Mouse (Mus musculus) neutrophil, adult 5-6 weeks (primary cell): ENCODE results near the gene Gm20738. TPM values are rescaled to one million over a fixed set of nuclear protein-coding genes. Genes with fewer than 3 reads are reported as not detected.
"Not testable (repeated sequence)": the region's sequence is repeated elsewhere in the genome, so short reads cannot be mapped to it uniquely, and the experiment has no call there.

Source experiments
- ATAC-seq: fragments of 151-379, 151-347 bp; 2 replicates; pipeline ENCODE4 v1.8.0; 2017; ENCODE audit warnings: mild to moderate bottlenecking, moderate TSS enrichment; ENCODE audit not compliant: insufficient number of reproducible peaks, poor library complexity, low FRiP score, severe bottlenecking; ENCODE audit errors: extremely low read depth
- total RNA-seq: library from RNA; stranded (forward); fragments of 200-1000 nt; gene quantifications from 2 replicates; pipeline ENCODE4 v1.2.3, GENCODE M21; 2017

The Gm20738 gene
- not detected in 2 replicates for total RNA-seq

DNA sequence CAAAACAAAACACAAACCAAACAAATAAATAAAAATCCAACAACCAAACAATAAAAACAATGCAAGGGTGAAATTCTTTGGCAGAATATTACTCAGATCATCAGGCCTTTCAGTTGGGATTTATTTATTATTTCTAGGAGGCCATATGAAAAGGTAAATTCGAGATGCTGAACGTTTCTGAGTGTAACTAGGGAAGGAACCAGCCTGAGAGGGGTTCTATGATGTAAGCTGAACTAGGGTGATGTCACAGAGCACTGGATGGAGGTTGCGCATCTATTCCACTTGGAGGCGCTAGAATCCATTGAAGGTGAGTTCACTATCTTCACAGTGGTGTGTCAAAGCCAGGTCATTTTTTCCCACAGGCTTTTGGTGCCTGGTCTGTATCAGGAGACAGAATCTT is at the start of gene Gm20738:
Gene Gm20738 (plus strand): TSS at position 301 of the 400 bp plus-strand sequence.
- not testable (repeated sequence) for ATAC-seq
